Mouse (Mus musculus): ENCODE measurements around the gene Denr. TPM values are rescaled to one million over a fixed set of nuclear protein-coding genes. Genes with fewer than 3 reads are reported as not detected.

Denr gene
- polyA plus RNA-seq, 1 experiment = 91.3 TPM

GRCm38 (mm10) chr5:123964208-123964607, 57.2 kb downstream of the Denr start:
- no peaks in the 10 kb centered on the region; the same call in 1 of the 2 replicates for H3K9me3 ChIP-seq
- no peak overlapping the region for H3K4me3 ChIP-seq (replicated peaks)
- TF ChIP-seq GATA1 (IDR thresholded peaks at IDR 0.05; ENCODE audit: borderline replicate concordance, low read length) (no peak), FLI1 (IDR thresholded peaks at IDR 0.05; ENCODE audit: low read length) (no peak)
- peaks cover 10% of the 10 kb centered on the region for H3K27me3 ChIP-seq (replicated peaks)
- H3K4me1 ChIP-seq = peaks cover 6% of the 10 kb centered on the region
- H3K36me3 ChIP-seq (replicated peaks; ENCODE audit: low read length) = no peaks in the 10 kb centered on the region

- Histone ChIP-seq H3K9me3 (no peaks in the 10 kb centered on the region; the same call in 1 of the 2 replicates), H3K27me3 (replicated peaks) (peaks cover 19% of the 10 kb centered on the region), H3K4me3 (replicated peaks) (no peak overlapping the region), H3K36me3 (replicated peaks; ENCODE audit: low read length) (no peaks in the 10 kb centered on the region), H3K4me1 (peaks cover 6% of the 10 kb centered on the region)
- TF ChIP-seq GATA1 (IDR thresholded peaks at IDR 0.05; ENCODE audit: borderline replicate concordance, low read length) = no peak
These were observed 59.8 kb downstream of the Denr start for GRCm38 (mm10) chr5:123966759-123967158.

- H3K27me3 ChIP-seq (replicated peaks) = peaks cover 32% of the 10 kb centered on the region
- H3K4me1 ChIP-seq = peaks cover 11% of the 10 kb centered on the region
- TF ChIP-seq GATA1 (IDR thresholded peaks at IDR 0.05; ENCODE audit: borderline replicate concordance, low read length) (no peak), FLI1 (IDR thresholded peaks at IDR 0.05; ENCODE audit: low read length) (no peak)
- no peaks in the 10 kb centered on the region for H3K9me3 ChIP-seq
- no peaks in the 10 kb centered on the region for H3K36me3 ChIP-seq (replicated peaks; ENCODE audit: low read length)
- no peak overlapping the region for H3K4me3 ChIP-seq (replicated peaks)
These were observed 61.5 kb downstream of the Denr start for GRCm38 (mm10) chr5:123968468-123968867.

GRCm38 (mm10) chr5:123969216-123969615, 62.2 kb downstream of the Denr start:
- Histone ChIP-seq H3K4me1 (peaks cover 18% of the 10 kb centered on the region), H3K4me3 (replicated peaks) (no peak overlapping the region), H3K9me3 (no peaks in the 10 kb centered on the region), H3K36me3 (replicated peaks; ENCODE audit: low read length) (no peaks in the 10 kb centered on the region), H3K27me3 (replicated peaks) (peaks cover 35% of the 10 kb centered on the region)
- no peak for TF ChIP-seq FLI1 (IDR thresholded peaks at IDR 0.05; ENCODE audit: low read length)
- TF ChIP-seq GATA1 (IDR thresholded peaks at IDR 0.05; ENCODE audit: borderline replicate concordance, low read length) = no peak

DNA sequence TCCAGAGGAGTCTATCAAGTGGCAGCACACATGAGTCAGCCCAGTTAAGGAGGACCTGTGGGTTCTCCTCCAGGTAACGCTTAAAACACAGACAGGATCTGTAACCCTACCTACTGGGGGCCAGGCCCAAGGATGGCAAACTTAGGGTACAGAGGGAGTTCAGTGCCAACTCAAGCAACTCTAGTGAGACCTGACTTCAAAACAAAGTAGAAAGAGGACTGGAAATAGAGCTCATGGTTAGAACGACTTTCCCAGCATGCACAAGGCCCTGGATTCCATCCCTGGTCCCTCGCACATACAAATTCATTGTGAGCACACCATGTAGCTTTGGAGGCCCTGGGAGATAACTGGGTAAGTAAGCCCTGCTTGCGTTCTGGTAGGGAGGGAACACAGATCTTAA, 63.6 kb downstream of the Denr start:
- H3K36me3 ChIP-seq (replicated peaks; ENCODE audit: low read length) = no peaks in the 10 kb centered on the region
- peaks cover 25% of the 10 kb centered on the region for H3K4me1 ChIP-seq
- H3K27me3 ChIP-seq (replicated peaks) = peaks cover 43% of the 10 kb centered on the region
- H3K9me3 ChIP-seq = no peaks in the 10 kb centered on the region
- TF ChIP-seq GATA1 (IDR thresholded peaks at IDR 0.05; ENCODE audit: borderline replicate concordance, low read length) (no peak), FLI1 (IDR thresholded peaks at IDR 0.05; ENCODE audit: low read length) (no peak)
- H3K4me3 ChIP-seq (replicated peaks) = no peak overlapping the region

DNA sequence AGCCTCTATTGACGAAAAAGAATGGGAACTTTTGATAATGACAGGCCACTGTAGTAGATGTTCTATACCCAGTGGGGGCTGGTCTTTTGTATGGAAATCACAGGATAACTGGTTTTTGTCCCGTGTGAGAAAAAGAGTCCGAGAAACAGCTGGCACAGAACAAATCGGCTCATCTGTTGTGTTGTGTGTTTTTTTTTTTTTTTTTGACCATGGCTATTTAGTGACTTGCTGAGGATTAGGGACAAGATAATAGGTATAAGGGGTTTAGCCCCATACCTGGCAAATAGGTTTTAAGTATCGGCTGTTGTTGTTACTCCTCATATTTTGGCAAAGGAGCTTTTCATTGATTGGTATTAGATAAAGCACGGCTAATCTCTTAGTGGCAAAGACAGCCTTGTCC, 65.5 kb downstream of the Denr start:
- H3K9me3 ChIP-seq = no peaks in the 10 kb centered on the region
- H3K4me1 ChIP-seq = peaks cover 30% of the 10 kb centered on the region
- no peaks in the 10 kb centered on the region for H3K36me3 ChIP-seq (replicated peaks; ENCODE audit: low read length)
- peaks cover 60% of the 10 kb centered on the region for H3K27me3 ChIP-seq (replicated peaks)
- TF ChIP-seq GATA1 (IDR thresholded peaks at IDR 0.05; ENCODE audit: borderline replicate concordance, low read length) (no peak), FLI1 (IDR thresholded peaks at IDR 0.05; ENCODE audit: low read length) (no peak)
- no peak overlapping the region for H3K4me3 ChIP-seq (replicated peaks)

DNA sequence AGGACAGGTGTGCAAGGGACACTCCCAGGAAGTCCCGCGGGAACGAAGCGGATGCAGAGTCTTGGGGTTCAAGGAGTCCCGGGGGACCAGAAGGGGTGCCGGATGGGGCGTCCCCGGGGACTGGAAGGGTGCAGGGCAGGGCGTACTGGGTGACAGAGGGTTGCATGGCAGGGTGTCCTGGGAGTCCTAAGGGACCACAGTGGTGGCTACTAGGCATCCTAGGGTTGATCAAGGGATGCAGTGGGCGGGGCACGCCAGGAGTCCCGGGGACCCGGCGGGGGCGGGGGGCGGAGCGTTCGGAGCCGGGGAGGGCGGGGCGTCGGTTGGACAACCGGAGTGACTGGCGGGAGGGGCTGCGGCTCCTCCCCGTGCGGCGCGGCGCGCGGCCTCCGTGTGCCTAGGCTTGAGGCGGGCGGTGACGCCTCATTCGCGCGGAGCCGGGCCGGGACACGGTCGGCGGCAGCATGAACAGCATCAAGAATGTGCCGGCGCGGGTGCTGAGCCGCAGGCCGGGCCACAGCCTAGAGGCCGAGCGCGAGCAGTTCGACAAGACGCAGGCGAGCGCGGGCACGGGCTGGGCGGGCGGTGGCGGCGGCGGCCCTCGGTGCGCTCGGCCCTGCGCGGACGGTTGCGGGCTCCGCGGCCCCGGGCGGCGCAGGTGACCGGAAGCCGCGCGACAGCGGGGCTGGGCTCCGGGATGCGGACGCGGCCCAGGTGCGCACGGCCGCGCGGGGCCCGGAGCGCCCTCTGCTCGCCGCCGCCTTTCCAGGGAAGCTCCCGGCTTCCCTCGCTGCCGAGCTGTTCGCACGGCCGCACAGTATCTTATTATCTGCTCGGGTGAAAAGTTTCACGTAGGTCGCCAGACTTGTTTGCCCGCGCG, 66.6 kb downstream of the Denr start, which contains the start of gene Hip1r:
Hip1r (plus strand) TSS at position 330 of the 880 bp plus-strand sequence.
- peaks cover 31% of the 10 kb centered on the region for H3K4me1 ChIP-seq
- no peak for TF ChIP-seq FLI1 (IDR thresholded peaks at IDR 0.05; ENCODE audit: low read length)
- no peak for TF ChIP-seq GATA1 (IDR thresholded peaks at IDR 0.05; ENCODE audit: borderline replicate concordance, low read length)
- H3K9me3 ChIP-seq = no peaks in the 10 kb centered on the region
- H3K36me3 ChIP-seq (replicated peaks; ENCODE audit: low read length) = no peaks in the 10 kb centered on the region
- peaks cover 68% of the 10 kb centered on the region for H3K27me3 ChIP-seq (replicated peaks)
- H3K4me3 ChIP-seq (replicated peaks) = peak within 1 kb of the TSS; percentile 92

- no peaks in the 10 kb centered on the region for H3K36me3 ChIP-seq (replicated peaks; ENCODE audit: low read length)
- no peak for TF ChIP-seq FLI1 (IDR thresholded peaks at IDR 0.05; ENCODE audit: low read length)
- TF ChIP-seq GATA1 (IDR thresholded peaks at IDR 0.05; ENCODE audit: borderline replicate concordance, low read length) = no peak
These were observed 67.2 kb downstream of the Denr start for GRCm38 (mm10) chr5:123974179-123974485.

GRCm38 (mm10) chr5:123974616-123975111, 67.7 kb downstream of the Denr start:
- TF ChIP-seq GATA1 (IDR thresholded peaks at IDR 0.05; ENCODE audit: borderline replicate concordance, low read length) (no peak), FLI1 (IDR thresholded peaks at IDR 0.05; ENCODE audit: low read length) (no peak)
- peaks cover 73% of the 10 kb centered on the region for H3K27me3 ChIP-seq (replicated peaks)
- H3K36me3 ChIP-seq (replicated peaks; ENCODE audit: low read length) = no peaks in the 10 kb centered on the region
- no peaks in the 10 kb centered on the region for H3K9me3 ChIP-seq
- H3K4me3 ChIP-seq (replicated peaks) = peak overlapping the region; percentile 92
- H3K4me1 ChIP-seq = peaks cover 38% of the 10 kb centered on the region

More at GRCm38 (mm10) chr5:123974179-123974485, 67.2 kb downstream of the Denr start:
- Histone ChIP-seq H3K27me3 (replicated peaks) (peaks cover 70% of the 10 kb centered on the region), H3K4me3 (replicated peaks) (peak overlapping the region; percentile 92), H3K4me1 (peaks cover 32% of the 10 kb centered on the region), H3K9me3 (no peaks in the 10 kb centered on the region)

DNA sequence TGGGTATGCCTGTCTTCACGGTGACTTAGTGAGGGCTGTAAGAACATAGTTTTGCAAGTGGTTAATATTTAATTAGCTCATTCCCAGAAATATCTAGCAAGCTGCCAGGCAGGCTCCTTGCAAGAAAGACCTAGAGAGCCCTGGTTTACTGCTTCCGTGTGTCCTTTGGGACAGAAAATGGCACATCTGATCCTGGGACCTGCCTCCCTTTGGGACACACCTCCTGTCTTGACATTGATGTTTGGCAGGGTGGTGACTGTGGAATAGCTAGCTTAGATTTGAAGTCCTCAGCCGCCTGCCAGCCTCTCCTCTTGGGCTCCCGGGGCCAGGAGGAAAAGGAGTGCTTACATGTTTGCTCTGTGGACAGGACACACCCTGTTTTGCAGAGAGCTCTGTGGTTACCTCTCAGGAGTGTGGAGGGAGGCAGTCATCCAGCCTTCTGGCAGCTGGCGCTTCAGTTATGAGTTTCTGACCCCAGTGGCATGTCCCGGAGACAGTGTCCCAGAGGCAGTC, 68.7 kb downstream of the Denr start:
- Histone ChIP-seq H3K4me1 (peaks cover 48% of the 10 kb centered on the region), H3K4me3 (replicated peaks) (no peak overlapping the region), H3K27me3 (replicated peaks) (peaks cover 70% of the 10 kb centered on the region), H3K36me3 (replicated peaks; ENCODE audit: low read length) (no peaks in the 10 kb centered on the region), H3K9me3 (no peaks in the 10 kb centered on the region)
- no peak for TF ChIP-seq GATA1 (IDR thresholded peaks at IDR 0.05; ENCODE audit: borderline replicate concordance, low read length)
- no peak for TF ChIP-seq FLI1 (IDR thresholded peaks at IDR 0.05; ENCODE audit: low read length)
